Mouse (Mus musculus) lung, embryonic 14.5 days (tissue): ENCODE results near the gene Mrgprg. TPM values are rescaled to one million over a fixed set of nuclear protein-coding genes. Genes with fewer than 3 reads are reported as not detected.

Source experiments
- ATAC-seq: fragments of 200-750 bp; cut with Nextera tagmentation; 2 replicates; pipeline ENCODE4 v1.8.0; 2017; ENCODE audit warnings: mild to moderate bottlenecking, moderate TSS enrichment, moderate library complexity; ENCODE audit not compliant: insufficient read depth
- DNase-seq: peaks from one replicate; pipeline ENCODE4 v3.0.0-alpha.2; 2015
- H3K27ac ChIP-seq: fragments of 300-500 bp; sonication (generic); 2 replicates; pipeline ENCODE4 v1.5.1; 2014; ENCODE audit warnings: low read depth, mild to moderate bottlenecking, moderate library complexity
- H3K27me3 ChIP-seq: fragments of 300-500 bp; sonication (generic); 2 replicates; pipeline ENCODE4 v1.6.1; 2014; ENCODE audit warnings: low read length, control low read depth; ENCODE audit not compliant: insufficient read depth
- H3K36me3 ChIP-seq: fragments of 300-500 bp; sonication (generic); 2 replicates; pipeline ENCODE4 v1.6.1; 2014; ENCODE audit warnings: control low read depth; ENCODE audit not compliant: insufficient read depth
- H3K4me1 ChIP-seq: fragments of 300-500 bp; sonication (generic); 2 replicates; pipeline ENCODE4 v1.6.1; 2014; ENCODE audit warnings: antibody characterized with exemption, control low read depth; ENCODE audit not compliant: insufficient read depth
- H3K4me2 ChIP-seq: fragments of 300-500 bp; sonication (generic); 2 replicates; pipeline ENCODE4 v1.6.1; 2014; ENCODE audit warnings: mild to moderate bottlenecking
- H3K4me3 ChIP-seq: fragments of 300-500 bp; sonication (generic); 2 replicates; pipeline ENCODE4 v1.5.1; 2014; ENCODE audit warnings: low read depth, low read length
- H3K9ac ChIP-seq: fragments of 300-500 bp; sonication (generic); 2 replicates; pipeline ENCODE4 v1.6.1; 2014
- H3K9me3 ChIP-seq: fragments of 300-500 bp; sonication (generic); 2 replicates; pipeline ENCODE4 v1.6.1; 2016; ENCODE audit warnings: low read depth, low read length, control low read depth
- CTCF ChIP-seq: IDR thresholded peaks from 2 replicates; pipeline ENCODE4 v1.5.1; 2016; ENCODE audit warnings: antibody characterized with exemption, low read depth
- WGBS: fragments of 180-500 bp; shearing (Covaris S2); extraction: QIAGEN DNeasy Blood & Tissue Kit; methylation state at CpG from one replicate; pipeline ENCODE4 v1.1.7; 2014; 5-methylcytosine and 5-hydroxymethylcytosine counted together
- polyA plus RNA-seq: library from polyadenylated mRNA; unstranded; fragments of >200 nt; fragmentation: Nextera tagmentation; extraction: Ambion mirVana; gene quantifications from 2 replicates; pipeline ENCODE4 v1.2.1, GENCODE M21; 2014

Mrgprg gene
- polyA plus RNA-seq = not detected in 2 replicates

DNA sequence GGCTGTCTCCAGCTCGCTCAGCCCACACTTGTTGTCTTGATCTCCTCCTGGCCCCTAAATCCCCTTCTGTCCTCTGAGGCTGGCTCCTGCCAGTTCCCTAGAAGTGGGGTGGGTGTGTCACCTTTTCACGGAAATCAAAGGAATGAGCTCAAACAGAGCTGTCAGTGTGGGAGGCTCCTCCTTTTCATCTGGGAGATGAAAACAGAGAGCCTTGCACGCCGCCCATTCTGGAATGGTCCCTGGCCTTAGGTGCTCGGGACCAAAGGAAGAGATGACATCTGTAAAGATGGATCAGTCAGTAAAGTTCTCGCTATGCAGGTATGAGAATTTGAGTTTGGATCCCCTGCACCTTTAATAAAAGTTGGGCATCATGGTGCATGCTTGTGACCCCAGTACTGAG is at the start of gene Mrgprg:
Mrgprg (minus strand) TSS at position 101 of the 400 bp plus-strand sequence.
- Histone ChIP-seq H3K27ac (no peak within 1 kb of the TSS), H3K4me1 (0 out of 2 replicates have a peak, but pooled peaks cover 4% of the 10 kb centered on the region), H3K4me2 (no peak within 1 kb of the TSS), H3K36me3 (no peaks in the 10 kb centered on the region), H3K9me3 (no peaks in the 10 kb centered on the region), H3K9ac (no peak within 1 kb of the TSS), H3K4me3 (no peak within 1 kb of the TSS), H3K27me3 (peaks cover 9% of the 10 kb centered on the region)
- no peak for TF ChIP-seq CTCF
- DNase-seq (no peak), ATAC-seq (no peak)
- WGBS = 44% methylated on average over 6 of the region's 6 CpGs

DNA sequence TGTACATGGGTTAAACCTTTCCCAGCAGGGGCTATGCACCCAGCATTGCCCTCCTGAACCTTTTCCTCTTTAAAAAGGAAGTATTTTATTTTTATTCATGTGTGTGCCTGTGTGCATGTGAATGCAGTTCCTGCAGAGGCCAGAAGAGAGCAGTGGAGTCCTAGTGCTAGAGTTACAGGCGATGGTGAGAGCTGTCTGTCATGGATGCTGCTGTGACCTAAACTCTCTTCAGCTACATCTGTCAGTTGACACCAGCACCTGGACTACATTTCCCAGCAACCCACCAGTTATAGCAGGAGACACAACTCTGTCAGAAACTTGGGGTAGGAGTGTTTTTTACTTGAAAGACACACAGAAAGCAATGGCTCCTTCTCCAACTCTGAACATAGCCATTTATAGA is 42.1 kb upstream of the Mrgprg start:
- Histone ChIP-seq H3K9me3 (no peaks in the 10 kb centered on the region), H3K36me3 (peaks cover 52% of the 10 kb centered on the region; the same call in 1 of the 2 replicates), H3K9ac (no peak overlapping the region; the same call in 1 of the 2 replicates), H3K27ac (no peak overlapping the region), H3K4me3 (no peak overlapping the region), H3K4me2 (no peak overlapping the region), H3K27me3 (no peaks in the 10 kb centered on the region), H3K4me1 (no peaks in the 10 kb centered on the region)
- ATAC-seq (no peak), DNase-seq (peak; percentile 16)
- 55% methylated on average over 1 of the region's 1 CpGs for WGBS
- TF ChIP-seq CTCF = peak; percentile 57

DNA sequence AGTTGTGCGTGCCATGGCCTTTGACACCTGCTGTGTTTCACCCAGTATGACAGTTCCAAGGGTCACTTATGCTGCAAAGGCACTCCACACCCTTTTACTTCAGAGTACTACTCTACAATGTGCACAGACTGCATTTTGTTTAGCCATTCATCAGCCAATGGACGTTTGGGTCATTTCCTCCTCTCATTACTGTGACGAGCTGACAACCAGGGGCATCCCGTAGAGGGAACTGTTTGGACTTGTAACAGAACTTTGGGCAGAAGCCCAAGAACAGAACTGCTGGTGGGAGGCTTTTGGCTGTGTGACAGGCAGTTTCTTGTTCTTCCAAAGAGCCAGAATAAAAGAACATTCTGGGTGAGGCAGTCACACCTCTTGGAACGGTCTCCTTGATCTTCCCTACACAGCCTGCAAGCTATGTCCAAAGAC is 38.4 kb upstream of the Mrgprg start:
- Histone ChIP-seq H3K9ac (no peak overlapping the region), H3K4me3 (no peak overlapping the region), H3K27me3 (no peaks in the 10 kb centered on the region), H3K9me3 (no peaks in the 10 kb centered on the region), H3K4me2 (no peak overlapping the region), H3K36me3 (peaks cover 60% of the 10 kb centered on the region; the same call in 1 of the 2 replicates), H3K27ac (no peak overlapping the region), H3K4me1 (no peaks in the 10 kb centered on the region)
- no peak for TF ChIP-seq CTCF
- DNase-seq (peak; percentile 67), ATAC-seq (peak; percentile 26; the same call in 1 of the 2 replicates)
- WGBS = 43% methylated on average over 5 of the region's 5 CpGs

DNA sequence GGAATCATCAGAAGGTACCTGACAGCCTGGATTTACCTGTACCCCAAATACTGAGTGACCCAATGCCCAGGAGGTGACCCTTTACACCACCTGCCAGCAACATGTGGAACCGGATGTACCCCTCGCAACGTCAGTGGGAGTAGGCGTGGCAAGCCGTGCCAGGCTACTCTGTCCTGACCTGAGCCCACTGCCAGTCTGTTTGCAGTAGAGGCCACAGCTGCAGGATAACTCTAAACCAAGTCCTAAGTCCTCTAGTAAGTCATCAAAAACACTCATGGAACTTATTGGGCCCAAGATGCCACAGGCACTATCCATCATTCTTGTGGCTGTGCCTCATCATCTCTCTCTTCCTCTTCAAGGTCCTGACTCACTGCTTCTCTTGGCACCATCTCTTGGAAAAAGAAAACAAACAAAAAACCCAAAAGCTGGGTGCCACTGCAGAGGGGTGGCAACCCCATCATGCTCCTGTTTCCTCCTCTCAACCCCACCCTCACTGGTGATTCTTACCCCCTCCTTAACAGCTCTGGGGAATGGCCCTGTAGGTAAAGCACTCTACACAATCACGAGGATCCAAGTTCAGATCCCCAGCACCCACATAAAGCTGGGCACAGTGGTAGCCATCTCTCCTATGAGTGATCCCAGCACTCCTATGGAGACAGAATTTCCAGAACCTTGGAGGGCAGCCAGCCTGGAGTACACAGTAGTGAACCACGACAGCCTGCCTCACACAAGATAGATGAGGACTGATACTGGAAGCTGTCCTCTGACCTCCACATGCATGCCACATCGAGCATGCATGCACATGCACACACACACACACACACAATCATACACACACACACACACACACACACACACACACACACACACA is 34.6 kb upstream of the Mrgprg start:
- no peak for TF ChIP-seq CTCF
- Histone ChIP-seq H3K4me1 (no peaks in the 10 kb centered on the region), H3K4me2 (no peak overlapping the region), H3K27ac (no peak overlapping the region), H3K9me3 (no peaks in the 10 kb centered on the region), H3K27me3 (no peaks in the 10 kb centered on the region), H3K4me3 (no peak overlapping the region), H3K9ac (no peak overlapping the region), H3K36me3 (peaks cover 69% of the 10 kb centered on the region; the same call in 1 of the 2 replicates)
- ATAC-seq (no peak), DNase-seq (no peak)
- 77% methylated on average over 8 of the region's 8 CpGs for WGBS

DNA sequence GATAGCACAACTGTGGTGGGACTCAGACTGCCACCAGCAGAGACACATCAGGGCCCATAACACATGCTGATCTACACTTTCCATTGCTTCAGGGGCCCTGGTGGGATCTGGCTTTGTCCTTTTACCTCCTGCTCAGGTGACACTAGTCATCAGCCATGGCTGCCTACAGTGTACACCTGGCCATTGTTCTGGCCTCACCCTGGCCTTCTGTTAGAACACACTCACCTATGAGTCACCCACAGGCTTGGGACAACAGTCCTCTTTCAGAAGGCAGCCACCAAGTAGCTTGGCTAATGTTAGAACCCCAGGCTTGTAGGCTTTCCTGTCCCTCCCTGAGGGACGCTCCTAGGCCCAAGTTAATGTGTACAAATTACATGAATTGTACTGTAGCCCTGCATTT is 34.0 kb upstream of the Mrgprg start:
- Histone ChIP-seq H3K36me3 (peaks cover 70% of the 10 kb centered on the region; the same call in 1 of the 2 replicates), H3K4me3 (no peak overlapping the region), H3K4me1 (no peaks in the 10 kb centered on the region), H3K4me2 (no peak overlapping the region), H3K27me3 (no peaks in the 10 kb centered on the region), H3K27ac (no peak overlapping the region), H3K9me3 (no peaks in the 10 kb centered on the region), H3K9ac (no peak overlapping the region)
- no peak for DNase-seq
- 70% methylated on average over 1 of the region's 1 CpGs for WGBS
- no peak for TF ChIP-seq CTCF
- ATAC-seq = no peak

DNA sequence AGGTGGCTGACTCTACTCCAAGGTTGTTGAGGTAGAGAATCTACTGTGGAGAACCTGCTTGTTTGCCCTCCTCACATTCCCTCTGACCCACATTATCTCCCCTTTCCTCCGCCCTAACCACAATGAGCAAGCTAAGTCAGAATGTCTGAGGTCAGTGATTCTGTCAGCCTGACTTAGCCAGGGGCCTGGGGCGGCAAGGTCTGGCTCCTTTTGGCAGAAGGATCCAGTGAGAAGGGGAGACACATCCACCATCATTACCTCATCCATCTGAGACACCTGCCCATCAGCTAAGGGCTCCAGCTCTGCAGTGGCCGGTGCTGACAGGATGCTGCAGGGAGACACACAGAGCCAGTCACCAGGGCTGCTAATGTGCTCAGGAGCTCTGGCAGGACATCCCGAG is 32.0 kb upstream of the Mrgprg start:
- DNase-seq = no peak
- Histone ChIP-seq H3K27ac (no peak overlapping the region), H3K9me3 (no peaks in the 10 kb centered on the region), H3K4me2 (no peak overlapping the region), H3K4me1 (no peaks in the 10 kb centered on the region), H3K4me3 (no peak overlapping the region), H3K36me3 (peaks cover 68% of the 10 kb centered on the region; the same call in 1 of the 2 replicates), H3K27me3 (no peaks in the 10 kb centered on the region), H3K9ac (no peak overlapping the region)
- no peak for ATAC-seq
- TF ChIP-seq CTCF = no peak
- WGBS = 87% methylated on average over 4 of the region's 4 CpGs

DNA sequence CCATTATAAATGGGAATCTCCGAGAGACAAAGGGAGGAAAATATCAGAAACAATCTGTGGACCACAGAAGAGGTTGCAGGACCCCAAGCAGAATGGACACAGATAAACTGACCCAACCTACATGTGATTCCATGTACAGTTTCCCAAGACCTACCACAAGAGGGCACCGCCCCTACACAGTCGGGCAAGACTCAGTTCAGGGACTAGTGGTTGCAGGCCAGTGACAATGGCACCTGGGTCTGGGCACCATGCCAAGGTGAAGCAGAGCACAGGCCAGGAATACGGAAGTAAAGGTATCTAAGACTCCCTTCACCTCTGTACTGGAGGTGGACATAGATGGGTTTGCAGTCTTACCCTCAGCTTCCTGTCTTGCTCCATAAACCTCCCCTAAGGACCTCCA is 26.3 kb upstream of the Mrgprg start:
- Histone ChIP-seq H3K27me3 (no peaks in the 10 kb centered on the region), H3K27ac (no peak overlapping the region), H3K9ac (no peak overlapping the region), H3K9me3 (no peaks in the 10 kb centered on the region), H3K4me3 (no peak overlapping the region), H3K36me3 (peaks cover 26% of the 10 kb centered on the region; the same call in 1 of the 2 replicates), H3K4me1 (no peaks in the 10 kb centered on the region), H3K4me2 (no peak overlapping the region)
- DNase-seq (peak; percentile 56), ATAC-seq (peak; percentile 60)
- peak; percentile 73 for TF ChIP-seq CTCF
- WGBS = 53% methylated on average over 4 of the region's 4 CpGs
